Mouse (Mus musculus): Measurements from ENCODE around the gene Gm11939.
"Not testable (repeated sequence)": the region's sequence is repeated elsewhere in the genome, so short reads cannot be mapped to it uniquely, and the experiment has no call there.

Gm11939 gene

DNA sequence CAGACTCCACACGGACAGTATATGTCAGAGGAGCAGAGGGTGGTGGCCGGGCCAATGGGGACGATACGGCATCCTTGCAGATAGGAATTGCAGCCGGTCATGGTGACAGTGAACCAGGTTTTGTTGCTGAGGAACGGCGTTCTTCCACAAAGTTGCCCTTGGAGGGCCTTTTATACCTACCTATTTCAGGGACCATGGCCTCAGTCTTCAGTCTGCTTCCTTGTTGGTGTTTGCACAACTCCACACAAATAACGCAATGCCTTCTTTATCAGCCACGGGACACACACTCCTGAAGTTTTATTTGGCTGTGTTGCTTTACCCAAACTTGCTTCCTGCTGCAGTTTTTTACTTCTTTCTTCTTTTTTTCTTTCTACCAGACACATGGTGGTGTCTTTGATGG is at the start of gene Gm11939:
Gene Gm11939 (minus strand): TSS at position 101 of the 400 bp plus-strand sequence.
- DNase-seq (ENCODE audit: low spot score): no peak

- not testable (repeated sequence) for DNase-seq (ENCODE audit: low spot score)
Measured at GRCm38 (mm10) chr11:99603208-99603607, 43.9 kb upstream of the Gm11939 start, which contains the start of gene Gm11938. Gm11938 (minus strand) TSS chr11:99603308.

- DNase-seq (ENCODE audit: low spot score): not testable (repeated sequence)
Measured at GRCm38 (mm10) chr11:99597742-99598141, 38.5 kb upstream of the Gm11939 start, which contains the start of gene Krtap9-3. Krtap9-3 (minus strand) TSS chr11:99598105.

GRCm38 (mm10) chr11:99590981-99591380 is 31.7 kb upstream of the Gm11939 start, which contains the start of gene Krtap1-3:
Krtap1-3 (minus strand) TSS chr11:99591339.
- no peak for DNase-seq (ENCODE audit: low spot score)

- DNase-seq (ENCODE audit: low spot score): no peak
Measured at GRCm38 (mm10) chr11:99585096-99585495, 25.8 kb upstream of the Gm11939 start.

DNA sequence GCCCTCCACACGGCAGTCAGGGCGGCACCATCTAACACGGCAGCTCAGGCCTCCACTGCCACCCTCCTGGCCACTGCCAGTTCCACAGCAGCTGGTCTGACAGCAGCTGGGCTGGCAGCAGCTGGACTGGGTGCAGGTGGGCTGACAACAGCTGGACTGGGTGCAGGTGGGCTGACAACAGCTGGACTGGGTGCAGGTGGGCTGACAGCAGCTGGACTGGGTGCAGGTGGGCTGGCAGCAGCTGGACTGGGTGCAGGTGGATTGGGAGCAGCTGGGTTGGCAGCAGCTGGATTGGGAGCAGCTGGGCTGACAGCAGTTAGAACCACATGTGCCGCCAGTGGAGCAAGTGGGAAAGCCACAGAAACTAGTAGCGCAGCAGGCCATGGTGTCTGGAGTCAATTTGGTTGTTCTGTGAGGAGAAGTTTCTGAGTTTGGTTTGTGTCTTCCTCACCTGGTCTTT is 24.0 kb upstream of the Gm11939 start, which contains the start of gene Krtap1-4:
Gene Krtap1-4 (minus strand): TSS at position 410 of the 460 bp plus-strand sequence.
- DNase-seq (ENCODE audit: low spot score): no peak

GRCm38 (mm10) chr11:99581564-99581963 is 22.3 kb upstream of the Gm11939 start:
- DNase-seq (ENCODE audit: low spot score): no peak

- DNase-seq (ENCODE audit: low spot score): no peak
Measured at GRCm38 (mm10) chr11:99581051-99581450, 21.8 kb upstream of the Gm11939 start.

GRCm38 (mm10) chr11:99580636-99581035 is 21.4 kb upstream of the Gm11939 start, which contains the start of gene Krtap1-5:
Krtap1-5 (minus strand) TSS chr11:99581016.
- no peak for DNase-seq (ENCODE audit: low spot score)

- peak; percentile 71 for DNase-seq (ENCODE audit: low spot score)
Measured at GRCm38 (mm10) chr11:99574106-99574505, 14.8 kb upstream of the Gm11939 start.

DNA sequence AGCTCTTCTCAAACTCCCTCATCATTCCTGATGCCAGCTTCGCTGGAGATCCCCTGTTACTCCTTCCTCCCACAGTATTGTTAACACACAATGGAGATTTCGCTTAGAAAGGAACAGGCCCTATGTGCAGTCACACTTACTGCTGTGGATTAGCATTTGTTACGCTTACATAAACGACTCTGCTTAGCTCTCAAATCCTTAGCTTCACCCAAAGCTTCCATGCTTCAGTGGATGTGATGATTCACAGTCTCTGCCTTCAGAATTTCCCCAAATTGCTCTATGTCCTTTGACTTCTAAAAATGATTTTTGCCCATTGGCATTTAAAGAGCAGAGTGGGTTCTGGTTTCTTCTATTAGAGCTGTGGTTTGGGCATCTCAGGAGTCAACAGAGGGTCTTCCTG is 13.9 kb upstream of the Gm11939 start:
- no peak for DNase-seq (ENCODE audit: low spot score)

DNA sequence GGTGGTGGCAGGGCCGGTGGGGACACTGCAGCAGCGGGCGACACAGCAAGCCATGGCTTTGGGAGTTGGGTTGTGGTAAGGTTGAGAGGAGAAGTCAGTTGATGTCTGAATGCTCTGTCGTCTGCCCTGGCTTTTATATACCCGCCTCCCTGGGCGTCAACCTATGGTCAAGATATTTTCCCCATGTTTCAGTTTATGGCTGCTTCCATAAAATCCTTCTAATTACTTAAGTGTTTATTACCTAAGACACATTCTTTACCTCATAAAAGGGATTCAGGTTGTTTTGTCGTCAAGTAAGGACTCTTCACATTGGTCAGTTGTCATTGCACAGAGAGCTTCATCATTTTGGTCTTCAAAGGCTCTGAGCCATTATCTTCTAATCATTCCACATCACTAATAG is 7.3 kb upstream of the Gm11939 start, which contains the start of gene Krtap3-1:
Gene Krtap3-1 (minus strand): TSS at position 101 of the 400 bp plus-strand sequence.
- no peak for DNase-seq (ENCODE audit: low spot score)

- no peak for DNase-seq (ENCODE audit: low spot score)
Measured at GRCm38 (mm10) chr11:99562580-99562979, 3.3 kb upstream of the Gm11939 start.

DNA sequence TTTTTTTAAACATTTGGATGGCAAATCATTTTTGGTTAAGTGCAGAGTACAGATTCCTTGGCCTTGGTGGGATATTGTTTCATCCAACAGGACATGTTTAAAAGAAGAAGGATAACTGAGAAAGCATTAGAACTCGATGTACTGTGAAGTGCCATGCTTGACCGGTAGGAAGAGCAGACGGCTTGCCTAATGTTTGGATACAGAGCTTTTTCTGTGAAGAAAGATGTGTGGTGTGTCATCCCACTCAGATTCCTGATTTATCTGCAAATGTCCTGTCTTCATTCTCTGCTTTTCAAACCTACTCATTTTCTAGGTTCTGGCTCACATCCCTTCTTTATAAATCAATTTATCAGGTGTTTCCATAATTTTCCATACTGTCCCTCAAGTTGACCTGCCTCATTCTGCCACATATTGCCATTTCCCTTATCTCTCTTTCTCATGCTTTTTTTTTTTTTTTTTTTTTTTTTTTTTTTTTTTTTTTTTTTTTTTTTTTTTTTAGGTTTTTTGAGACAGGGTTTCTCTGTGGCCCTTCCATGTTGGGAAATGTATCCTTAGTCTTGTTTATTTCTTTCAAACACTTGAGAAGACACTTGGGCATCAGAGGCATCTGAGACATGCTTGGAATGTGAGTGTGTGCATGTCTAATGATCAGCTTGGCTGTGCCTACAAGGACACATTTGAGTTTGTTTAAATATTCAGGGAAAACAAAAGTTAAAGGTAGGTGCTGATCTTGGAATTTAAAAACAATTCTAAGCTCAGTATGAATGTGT is 1.1 kb downstream of the Gm11939 start:
- no peak for DNase-seq (ENCODE audit: low spot score)

DNA sequence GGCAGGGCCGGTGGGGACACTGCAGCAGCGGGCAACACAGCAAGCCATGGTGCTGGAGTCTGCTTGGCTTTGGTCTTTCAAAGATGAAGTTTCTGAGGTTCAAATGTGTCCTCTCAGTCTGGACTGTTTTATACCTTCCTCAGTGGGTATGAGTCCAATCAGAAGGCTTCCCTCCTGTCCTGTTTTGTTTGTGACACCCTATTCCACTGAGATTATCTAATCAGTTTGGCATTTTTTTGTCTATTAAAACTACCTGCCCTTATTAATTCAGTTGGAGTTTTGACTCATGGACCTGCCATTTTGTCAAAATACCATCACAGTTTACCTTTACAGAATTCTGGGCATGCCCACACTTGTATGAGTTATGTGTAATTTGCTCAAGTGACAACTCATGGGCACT is 2.5 kb downstream of the Gm11939 start, which contains the start of gene Krtap3-2:
Gene Krtap3-2 (minus strand): TSS at position 101 of the 400 bp plus-strand sequence.
- no peak for DNase-seq (ENCODE audit: low spot score)

DNA sequence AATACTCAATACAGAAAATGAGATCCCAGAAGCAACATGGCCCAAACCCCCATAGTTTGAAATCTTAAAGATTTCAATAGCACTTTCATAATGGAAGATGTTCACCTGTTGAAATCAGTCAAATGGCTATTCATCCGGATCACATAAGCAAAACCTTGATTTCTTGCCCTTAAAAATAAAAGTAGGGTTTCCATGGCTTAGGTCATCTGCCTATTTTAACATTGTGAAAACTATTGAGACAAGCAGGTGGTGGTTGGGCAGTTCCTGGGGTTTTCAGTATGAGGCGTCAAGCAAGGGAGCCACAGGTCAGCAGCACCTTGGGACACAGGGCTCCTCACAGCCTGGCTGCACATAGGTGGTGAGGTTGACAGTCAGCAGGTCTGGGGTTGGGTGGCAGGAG is 3.1 kb downstream of the Gm11939 start:
- DNase-seq (ENCODE audit: low spot score): no peak

GRCm38 (mm10) chr11:99550765-99551164 is 8.5 kb downstream of the Gm11939 start, which contains the start of gene Krtap3-3:
Krtap3-3 (minus strand) TSS chr11:99550865.
- DNase-seq (ENCODE audit: low spot score): no peak

DNA sequence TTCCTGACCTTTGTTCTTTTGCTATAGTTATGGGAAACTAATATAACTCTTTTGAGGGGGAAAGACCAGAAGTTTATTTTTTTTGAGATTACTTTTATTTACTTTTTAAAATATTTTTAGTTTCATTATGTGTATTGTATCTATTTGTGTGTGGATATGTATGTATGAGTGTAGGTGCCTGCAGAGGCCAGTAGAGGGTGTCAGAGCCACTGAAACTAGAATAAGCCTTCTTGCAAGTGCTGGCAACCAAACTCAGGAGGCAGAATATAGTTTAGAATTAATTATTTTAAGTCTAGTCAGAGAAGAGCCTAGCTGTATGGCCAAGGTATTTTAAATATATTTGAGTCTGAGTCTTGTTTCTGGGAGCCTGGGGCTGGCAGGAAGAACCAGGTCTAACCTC is 11.4 kb downstream of the Gm11939 start:
- DNase-seq (ENCODE audit: low spot score): no peak

DNA sequence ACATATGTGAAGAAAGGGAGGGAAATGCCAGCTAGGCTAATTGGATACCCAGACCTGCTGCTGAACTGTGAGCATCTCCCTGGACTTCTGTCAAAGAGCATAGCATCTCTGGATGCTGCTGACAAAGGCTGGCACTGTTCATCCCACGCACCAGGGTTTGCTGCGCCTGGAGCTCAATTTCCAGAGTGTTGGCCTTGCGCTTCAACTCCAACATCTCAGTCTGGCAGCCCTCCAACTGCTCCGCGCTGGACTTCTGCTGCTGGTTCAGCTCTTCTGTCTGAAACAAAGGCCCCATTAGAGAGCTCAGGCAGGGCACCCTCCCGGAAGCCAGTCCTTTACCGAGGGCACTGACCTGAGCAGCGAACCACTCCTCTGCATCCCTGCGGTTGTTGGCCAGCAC is 19.5 kb downstream of the Gm11939 start:
- peak; percentile 17 for DNase-seq (ENCODE audit: low spot score)

DNA sequence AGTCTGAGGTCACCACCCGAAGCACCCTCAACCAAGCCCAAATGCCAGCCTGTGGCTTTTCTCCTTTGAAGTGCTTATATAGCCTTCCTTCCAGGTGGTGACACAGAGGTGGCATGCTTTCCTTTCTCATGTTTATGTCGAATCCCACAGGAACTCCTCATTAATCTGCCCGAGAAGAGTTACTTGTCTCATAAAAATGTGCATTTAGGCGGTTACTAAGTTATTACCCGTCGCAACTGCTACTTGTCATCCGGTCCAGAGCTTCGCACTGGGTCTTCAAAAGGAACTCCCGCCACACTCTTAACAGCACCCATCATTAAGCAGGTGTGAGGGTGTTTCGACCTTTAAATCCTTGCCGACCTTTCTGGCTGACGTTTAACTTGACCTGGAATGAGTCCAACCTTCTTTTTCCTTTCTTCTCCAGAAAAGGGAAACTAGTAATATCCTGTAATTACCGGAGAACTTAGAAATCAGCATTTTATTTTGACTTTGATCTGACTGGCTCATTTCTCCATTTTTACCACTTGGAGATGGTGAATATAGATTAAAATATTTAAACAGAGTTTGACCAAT is 37.9 kb downstream of the Gm11939 start, which contains the start of gene Krt39:
Gene Krt39 (minus strand): TSS at position 51 of the 573 bp plus-strand sequence.
- no peak for DNase-seq (ENCODE audit: low spot score)

GRCm38 (mm10) chr11:99514098-99514497 is 45.2 kb downstream of the Gm11939 start:
- no peak for DNase-seq (ENCODE audit: low spot score)

Measured in ovary, postnatal 14 days (tissue).